8 mouse cellular contexts compared by ENCODE assay signal in the genomic region with DNA sequence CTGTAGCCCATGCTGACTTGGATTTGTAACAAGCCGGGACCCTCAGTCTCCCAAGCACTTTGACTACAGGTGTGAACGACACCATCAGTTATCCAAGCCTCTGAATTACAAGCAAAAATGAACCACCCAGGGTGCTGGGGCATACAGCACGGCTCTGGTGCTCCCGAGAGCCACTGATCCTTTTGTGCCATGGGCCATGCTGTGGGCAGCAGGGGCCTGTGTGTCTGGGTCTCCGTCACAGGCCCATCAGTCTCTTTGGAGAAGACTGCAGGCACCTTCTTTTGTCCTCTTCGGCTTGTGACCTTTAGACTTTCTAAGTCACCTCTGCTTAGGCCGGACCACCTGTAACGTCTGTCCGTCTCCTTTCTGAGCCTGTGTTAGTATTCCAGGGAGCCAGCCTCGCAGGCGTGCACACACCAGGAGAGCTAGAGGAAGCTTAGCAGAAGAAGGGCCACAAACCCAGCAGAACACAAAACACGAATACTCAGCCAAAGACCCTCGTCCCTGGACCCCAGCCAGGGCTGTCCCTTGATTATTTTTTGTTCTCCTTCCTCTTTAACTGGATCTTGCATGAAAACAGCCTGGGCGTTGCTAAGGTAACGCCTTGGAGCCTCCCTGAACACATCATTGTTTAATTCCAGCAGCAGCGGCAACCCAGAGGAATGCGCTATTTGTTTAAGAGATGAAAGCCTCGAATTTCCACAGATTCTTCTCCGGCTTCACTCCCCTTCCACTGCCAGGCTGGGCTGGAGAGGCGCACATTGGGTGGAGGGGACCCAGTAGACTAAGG. TPM values are rescaled to one million over a fixed set of nuclear protein-coding genes. Genes with fewer than 3 reads are reported as not detected.
DNase-seq lines count a peak whose midpoint lies in the region; ATAC-seq lines count a peak whose summit lies in the region.

No protein-coding gene starts in this region.

- DNase-seq in gastrocnemius, adult 18-20 months (ENCODE audit: low spot score), result peak; percentile 13
- DNase-seq in gastrocnemius, adult 8-10 months (ENCODE audit: low spot score in 2 of 2), result no peak
- DNase-seq in hindbrain, embryonic 10.5 days (ENCODE audit: low spot score), result peak; percentile 80
- DNase-seq in layer of hippocampus, postnatal 25 days (ENCODE audit: extremely low spot score in 1 of 2, low spot score in 1 of 2), result peak; percentile 36 to 41
- DNase-seq in midbrain, embryonic 10.5 days (ENCODE audit: low spot score), result peak; percentile 84
- DNase-seq in telencephalon, adult 2 months (ENCODE audit: low read depth, low spot score), result peak; percentile 62
- DNase-seq in adrenal gland, adult 2 months, result no peak

- no peaks in the 10 kb centered on the region for H3K9me3 ChIP-seq in forebrain, embryonic 15.5 days
- H3K9me3 ChIP-seq in hindbrain, embryonic 10.5 days, result no peaks in the 10 kb centered on the region
- H3K9me3 ChIP-seq in midbrain, embryonic 10.5 days (replicated peaks), result no peaks in the 10 kb centered on the region

- peak overlapping the region; percentile 81 for H3K27ac ChIP-seq in forebrain, embryonic 15.5 days (replicated peaks)
- peak overlapping the region; percentile 90 for H3K27ac ChIP-seq in hindbrain, embryonic 10.5 days
- peak overlapping the region; percentile 90 for H3K27ac ChIP-seq in midbrain, embryonic 10.5 days (replicated peaks)

- no peaks in the 10 kb centered on the region for H3K36me3 ChIP-seq in forebrain, embryonic 15.5 days
- no peaks in the 10 kb centered on the region for H3K36me3 ChIP-seq in hindbrain, embryonic 10.5 days
- H3K36me3 ChIP-seq in midbrain, embryonic 10.5 days, result no peaks in the 10 kb centered on the region

- H3K4me1 ChIP-seq in forebrain, embryonic 15.5 days, result peaks cover 32% of the 10 kb centered on the region
- peaks cover 53% of the 10 kb centered on the region for H3K4me1 ChIP-seq in hindbrain, embryonic 10.5 days (replicated peaks)
- peaks cover 66% of the 10 kb centered on the region for H3K4me1 ChIP-seq in midbrain, embryonic 10.5 days

- no peaks in the 10 kb centered on the region for H3K27me3 ChIP-seq in forebrain, embryonic 15.5 days
- no peaks in the 10 kb centered on the region for H3K27me3 ChIP-seq in hindbrain, embryonic 10.5 days (ENCODE audit: insufficient read depth, poor library complexity, severe bottlenecking)
- no peaks in the 10 kb centered on the region for H3K27me3 ChIP-seq in midbrain, embryonic 10.5 days (ENCODE audit: low read depth, poor library complexity, severe bottlenecking)

- H3K4me2 ChIP-seq in forebrain, embryonic 15.5 days (replicated peaks), result peak overlapping the region; percentile 24

- no peak overlapping the region for H3K4me3 ChIP-seq in forebrain, embryonic 15.5 days
- H3K4me3 ChIP-seq in hindbrain, embryonic 10.5 days, result peak overlapping the region; percentile 23
- H3K4me3 ChIP-seq in midbrain, embryonic 10.5 days, result peak overlapping the region; percentile 30

- 3% methylated on average over 20 of the region's 20 CpGs for WGBS in forebrain, embryonic 15.5 days
- 9% methylated on average over 20 of the region's 20 CpGs for WGBS in hindbrain, embryonic 10.5 days
- 9% methylated on average over 20 of the region's 20 CpGs for WGBS in midbrain, embryonic 10.5 days

- peak; percentile 84 for ATAC-seq in forebrain, embryonic 15.5 days (replicated peaks)

- no peak overlapping the region for H3K9ac ChIP-seq in forebrain, embryonic 15.5 days (replicated peaks)

RNA-seq across cellular contexts. Expression of a gene that starts 32.8 kb away (rescaled TPM):
- total RNA-seq in gastrocnemius, adult 18-20 months (2021), result 10 to 100 TPM; 13.1 to 28.0 TPM
- 10 to 100 TPM; 16.1 to 22.2 (median 18.0) TPM for total RNA-seq in gastrocnemius, adult 8-10 months (2022)
- polyA plus RNA-seq in forebrain, embryonic 15.5 days (2015; fragmentation: Nextera tagmentation; extraction: Ambion mirVana), result 11.5 and 12.7 TPM in 2 replicates
- 16.2 and 19.8 TPM in 2 replicates for polyA plus RNA-seq in hindbrain, embryonic 10.5 days (2016; fragmentation: Nextera tagmentation; extraction: Ambion mirVana)
- 10 to 100 TPM; 14.0 to 17.2 TPM for total RNA-seq in layer of hippocampus, postnatal 25 days (2021)
- polyA plus RNA-seq in midbrain, embryonic 10.5 days (2016; fragmentation: Nextera tagmentation; extraction: Ambion mirVana), result 19.7 and 22.4 TPM in 2 replicates
- 10 to 100 TPM; 41.9 to 80.4 TPM for total RNA-seq in adrenal gland, adult 2 months (2021)
- 50.3 and 56.3 TPM in 2 replicates for polyA plus RNA-seq in adrenal gland, adult 2 months (2012; rRNA removed)

Comparison
In these comparisons a context has a peak if more than half of its experiments do, and no peak if none do; other contexts are left out.
1. DNase-seq: peak in gastrocnemius, adult 18-20 months (single experiment), hindbrain, embryonic 10.5 days (single experiment), layer of hippocampus, postnatal 25 days (2 of 2), midbrain, embryonic 10.5 days (single experiment) and telencephalon, adult 2 months (single experiment); none in gastrocnemius, adult 8-10 months (0 of 2) and adrenal gland, adult 2 months (single experiment).
2. Peak in every context shown above with its lines, with median percentiles within 50 percentile points of each other: H3K27ac ChIP-seq.